Mouse (Mus musculus) regulatory T cell (primary cell): ENCODE measurements around the gene Stpg3.

Experiments used
- in situ Hi-C: fragments of 300-600 bp; cut with MboI, MseI; formaldehyde crosslinking; loops from one replicate; pipeline ENCODE4 v1.15.1; 2025; ENCODE audit warnings: high pct_unique_total_duplicates

Gene Stpg3

DNA sequence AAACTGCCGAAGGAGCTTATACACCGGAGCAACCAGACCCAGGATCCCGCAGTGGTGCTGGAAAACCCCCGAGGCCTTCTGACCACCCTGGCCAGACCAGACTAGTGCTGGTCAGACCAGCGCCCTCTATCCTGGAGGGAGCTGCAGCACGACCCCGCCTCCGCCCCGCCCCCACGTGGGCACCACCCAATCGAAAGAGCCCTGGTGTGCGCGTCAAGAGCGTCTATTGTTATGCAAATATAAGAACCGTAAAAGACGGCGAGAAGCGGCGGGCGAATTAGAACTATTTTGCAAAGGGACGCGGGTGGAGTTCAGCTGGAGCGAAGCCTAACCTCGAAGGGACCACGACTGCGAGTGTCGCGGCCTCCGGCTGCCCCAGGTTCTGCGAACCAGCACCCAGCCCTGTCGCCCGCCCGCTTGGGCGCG, 33.9 kb downstream of the Stpg3 start, which contains the start of gene Nrarp:
TSS of gene Nrarp (plus strand) at position 281 of the 426 bp plus-strand sequence.
- in situ Hi-C loops: no loop called here

DNA sequence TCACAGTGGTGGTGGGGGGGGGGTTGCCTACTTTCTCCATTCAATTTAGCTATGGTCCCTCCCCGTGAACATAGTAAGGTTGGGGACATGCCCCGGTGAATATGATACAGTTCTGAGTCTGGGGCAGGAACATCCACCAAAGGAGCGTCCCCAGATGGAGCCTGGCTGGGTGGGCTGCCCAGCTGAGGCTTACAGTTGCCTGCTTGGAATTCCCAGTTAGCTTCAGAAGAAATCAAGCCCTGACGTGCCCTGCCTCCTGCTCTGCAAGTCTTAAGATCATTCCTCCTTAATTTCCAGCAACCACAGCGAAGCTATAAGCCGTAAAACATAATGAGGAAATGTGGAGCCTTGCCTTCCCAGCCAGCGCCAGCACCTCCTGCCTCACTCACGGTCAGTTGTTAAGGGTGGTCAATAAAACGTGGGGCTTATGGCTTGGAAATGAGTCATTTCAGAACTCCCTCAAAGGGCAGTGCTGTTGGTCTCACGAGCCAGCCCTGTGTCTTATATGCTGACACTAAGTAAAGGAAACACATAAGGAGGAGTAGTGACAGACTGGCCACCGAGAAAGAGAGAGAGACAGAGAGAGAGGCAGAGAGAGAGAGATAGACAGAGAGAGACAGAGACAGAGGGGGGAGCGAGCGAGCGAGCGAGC, 34.7 kb downstream of the Stpg3 start:
- in situ Hi-C loops: no loop called here

DNA sequence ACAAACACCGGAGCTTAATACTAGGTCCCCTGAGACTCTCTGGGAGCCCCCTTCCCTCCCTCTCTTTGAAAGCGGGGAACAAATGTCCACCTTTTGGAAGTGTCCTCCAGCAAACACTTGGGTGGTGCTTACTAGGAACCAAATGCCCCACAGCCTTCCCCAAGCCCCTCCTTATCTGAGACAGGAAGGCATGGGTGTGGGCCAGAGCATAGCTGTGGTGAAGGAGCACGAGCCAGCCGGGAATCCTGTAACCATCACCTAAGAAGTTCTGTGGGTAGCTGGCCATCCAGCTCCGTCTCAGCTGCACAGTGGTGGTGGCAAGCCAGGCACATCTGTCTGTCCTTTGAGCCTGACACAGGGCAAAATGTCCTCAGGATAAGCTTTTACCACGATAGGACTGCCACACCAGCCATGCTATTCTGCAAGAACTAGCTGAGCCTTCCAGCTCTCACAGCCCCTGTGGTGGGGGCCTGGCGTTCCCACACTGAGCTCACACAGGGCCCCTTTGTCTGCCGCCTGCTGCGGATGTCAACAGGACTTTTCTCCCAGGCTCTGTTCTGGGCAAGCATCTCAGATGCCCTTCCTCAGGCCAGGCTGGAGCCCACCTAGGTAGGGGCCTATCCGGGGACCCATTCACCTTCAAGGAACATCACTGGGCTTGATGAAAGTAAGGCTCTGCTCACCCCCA, 36.0 kb downstream of the Stpg3 start:
- in situ Hi-C loops: no loop called here

DNA sequence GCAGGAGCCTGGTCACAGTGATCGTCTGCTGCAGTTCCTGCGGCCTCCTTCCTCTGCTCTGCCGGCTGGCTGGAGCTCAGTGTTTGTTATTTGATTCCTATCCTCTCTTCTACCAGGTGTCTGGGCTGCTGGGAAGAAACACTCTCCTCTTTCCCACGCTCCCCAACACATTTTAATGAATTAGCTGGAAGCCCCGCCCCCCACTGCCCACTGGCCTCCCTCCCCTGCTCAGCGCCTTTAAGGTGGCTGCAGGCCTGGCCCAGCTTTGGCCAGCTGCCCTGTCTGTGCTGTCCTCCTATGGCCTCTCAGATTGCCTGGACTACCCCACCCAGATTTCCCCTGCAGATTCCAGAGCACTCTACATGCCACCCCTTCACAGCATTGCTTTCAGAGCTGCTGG, 36.8 kb downstream of the Stpg3 start:
- in situ Hi-C loops: no loop called here

DNA sequence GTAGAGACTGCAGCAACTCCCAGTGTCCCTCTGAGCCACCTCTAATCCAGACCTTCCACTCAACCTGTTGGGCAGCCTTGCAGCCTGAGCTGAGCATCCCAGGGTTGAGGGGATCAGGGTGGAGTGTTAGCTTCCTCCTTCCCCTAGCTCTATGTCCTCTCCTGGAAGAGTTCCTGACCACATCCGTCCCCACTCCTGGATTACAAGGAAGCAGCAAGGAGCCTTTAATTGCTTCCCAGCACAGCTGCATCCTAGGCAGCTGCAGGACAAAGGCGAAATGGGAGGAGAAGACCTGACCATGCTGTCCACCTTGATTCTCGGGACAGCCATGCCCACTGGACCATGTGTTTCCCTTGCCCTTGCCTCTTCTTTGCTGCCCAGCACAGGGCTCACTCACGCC, 37.4 kb downstream of the Stpg3 start:
- in situ Hi-C loops: no loop called here

DNA sequence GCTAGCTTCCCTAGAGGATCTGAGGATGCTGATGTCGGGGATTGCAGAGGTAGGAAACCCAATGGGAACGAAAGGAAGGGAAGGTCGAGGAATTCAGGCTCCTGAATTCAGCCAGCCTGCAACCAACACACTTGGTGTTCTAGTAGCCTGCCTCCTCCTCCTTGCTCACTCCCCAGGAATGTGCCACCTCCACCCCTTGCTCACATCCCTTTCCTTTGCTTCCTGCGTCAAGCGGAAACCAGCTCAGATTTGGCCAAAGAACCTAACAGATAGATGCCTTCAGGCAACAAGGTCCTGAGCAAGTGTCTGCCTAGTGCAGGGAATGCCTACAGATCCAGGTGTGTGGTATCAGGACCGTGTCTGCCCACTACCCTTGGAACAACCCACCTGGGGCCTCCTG, 37.9 kb downstream of the Stpg3 start:
- in situ Hi-C loops: no loop called here

DNA sequence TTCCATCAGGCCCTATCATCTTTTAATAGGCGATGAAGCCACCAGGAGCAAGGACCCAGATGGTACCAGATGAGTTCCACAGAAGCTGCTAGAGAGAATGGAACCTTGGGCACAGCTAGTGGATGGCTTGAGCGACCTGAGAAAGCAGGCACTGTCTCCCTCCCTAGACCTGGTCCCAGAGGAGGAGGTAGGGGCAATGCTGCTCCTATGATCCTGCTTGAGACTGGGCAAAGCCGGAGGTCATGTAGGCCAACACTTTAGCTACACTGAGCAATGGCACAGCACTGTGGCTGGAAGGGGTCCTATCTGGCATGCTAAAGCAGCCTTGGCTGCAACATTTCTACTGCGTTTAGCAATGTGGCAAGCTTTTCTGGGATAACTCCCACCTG, 38.8 kb downstream of the Stpg3 start:
- in situ Hi-C loops: no loop called here

DNA sequence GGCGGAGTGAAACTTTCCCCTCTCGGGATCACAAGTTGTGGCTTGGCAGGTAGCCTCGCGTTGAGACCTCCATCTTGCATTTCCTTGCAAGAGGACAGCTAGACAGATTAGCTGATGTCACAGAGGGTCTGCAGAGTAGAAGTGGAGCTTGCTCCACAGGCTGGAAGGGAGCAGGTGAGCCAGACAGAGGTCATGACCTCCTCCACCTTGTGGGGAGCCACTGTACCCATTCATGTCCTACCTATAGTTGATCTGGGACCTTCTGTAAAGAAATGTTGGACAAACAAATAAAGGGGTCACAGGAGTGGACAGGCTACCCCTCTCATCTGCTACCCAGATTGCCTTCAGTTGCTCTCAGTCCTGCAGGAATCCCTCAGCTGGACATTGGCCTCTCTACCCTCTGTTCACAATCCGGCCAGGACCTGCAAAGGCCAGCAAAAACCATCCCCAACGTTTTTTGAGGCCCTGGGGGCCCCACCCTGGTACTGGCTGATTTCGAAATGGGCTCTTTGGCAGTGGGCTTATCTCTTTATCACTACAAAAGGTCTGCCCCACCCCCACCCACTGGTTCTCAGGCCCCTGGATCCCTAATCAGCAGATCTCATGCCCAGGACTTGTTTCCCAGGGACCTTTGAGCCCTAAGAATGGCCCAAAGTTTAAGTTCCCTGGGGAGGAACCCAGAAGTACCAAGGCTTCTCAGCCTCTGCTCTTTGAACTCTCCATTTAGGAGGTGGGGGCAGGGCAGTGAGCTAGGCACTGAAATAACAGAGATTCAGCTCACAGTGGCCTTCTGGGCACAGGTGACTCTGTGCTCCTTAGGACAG, 39.4 kb downstream of the Stpg3 start:
- in situ Hi-C loops: no loop called here

DNA sequence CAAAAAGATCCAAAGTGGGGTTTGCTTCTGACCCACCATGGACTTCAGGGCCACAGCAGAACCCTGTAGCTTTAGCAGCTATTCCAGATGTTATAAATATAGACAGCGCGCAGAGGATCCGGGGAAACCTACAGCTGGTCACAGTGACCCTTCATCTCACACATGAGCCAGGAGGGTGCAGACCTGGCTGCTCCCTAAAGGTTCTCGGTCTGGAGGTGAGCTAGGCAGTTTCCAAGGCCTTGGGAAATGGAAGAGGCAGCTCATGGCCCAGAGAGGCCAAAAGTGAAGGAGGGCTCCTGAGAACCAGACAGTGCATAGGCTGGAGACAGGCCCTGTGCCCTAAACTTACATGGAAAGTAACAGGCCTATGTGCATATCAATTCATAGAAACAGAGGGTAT, 40.6 kb downstream of the Stpg3 start:
- in situ Hi-C loops: no loop called here

DNA sequence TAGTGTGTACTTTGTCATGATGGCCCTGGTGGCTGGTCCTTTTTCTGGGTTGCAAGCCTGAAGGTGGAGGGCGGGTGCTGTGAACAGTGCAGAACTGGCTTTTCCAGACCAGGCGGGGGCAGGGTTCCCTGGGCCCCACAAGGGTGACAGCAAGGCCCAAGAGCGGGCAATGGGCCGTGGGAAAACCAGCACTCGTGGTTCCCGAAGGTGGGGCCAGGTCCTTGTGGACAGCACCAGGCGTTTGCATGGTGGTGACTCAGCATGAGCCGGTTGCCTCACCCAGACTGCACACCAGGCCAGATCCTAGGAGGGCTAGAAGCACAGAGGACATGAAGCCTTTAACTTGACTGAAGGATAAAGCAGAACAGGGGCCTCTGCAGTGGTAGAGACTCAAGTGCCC, 41.8 kb downstream of the Stpg3 start:
- in situ Hi-C loops: no loop called here

DNA sequence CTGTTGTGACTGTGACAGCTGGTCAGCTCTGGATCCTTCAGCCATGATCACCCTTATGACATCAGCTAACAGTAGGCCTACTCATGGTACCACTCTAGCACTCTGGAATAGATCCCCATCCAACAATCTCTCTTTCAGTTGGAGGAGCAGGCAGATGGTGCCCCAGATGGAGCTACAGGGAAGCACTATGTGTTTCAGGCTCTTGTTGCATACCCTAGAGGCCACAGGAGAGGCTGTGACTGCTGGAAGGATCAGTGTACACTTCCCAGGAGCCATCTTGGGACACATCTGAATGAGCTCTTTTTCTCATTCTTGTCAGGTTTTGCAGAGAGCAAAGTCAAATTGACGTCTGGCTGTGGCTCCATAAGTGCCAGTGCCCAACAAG, 42.7 kb downstream of the Stpg3 start:
- in situ Hi-C loops: no loop called here

DNA sequence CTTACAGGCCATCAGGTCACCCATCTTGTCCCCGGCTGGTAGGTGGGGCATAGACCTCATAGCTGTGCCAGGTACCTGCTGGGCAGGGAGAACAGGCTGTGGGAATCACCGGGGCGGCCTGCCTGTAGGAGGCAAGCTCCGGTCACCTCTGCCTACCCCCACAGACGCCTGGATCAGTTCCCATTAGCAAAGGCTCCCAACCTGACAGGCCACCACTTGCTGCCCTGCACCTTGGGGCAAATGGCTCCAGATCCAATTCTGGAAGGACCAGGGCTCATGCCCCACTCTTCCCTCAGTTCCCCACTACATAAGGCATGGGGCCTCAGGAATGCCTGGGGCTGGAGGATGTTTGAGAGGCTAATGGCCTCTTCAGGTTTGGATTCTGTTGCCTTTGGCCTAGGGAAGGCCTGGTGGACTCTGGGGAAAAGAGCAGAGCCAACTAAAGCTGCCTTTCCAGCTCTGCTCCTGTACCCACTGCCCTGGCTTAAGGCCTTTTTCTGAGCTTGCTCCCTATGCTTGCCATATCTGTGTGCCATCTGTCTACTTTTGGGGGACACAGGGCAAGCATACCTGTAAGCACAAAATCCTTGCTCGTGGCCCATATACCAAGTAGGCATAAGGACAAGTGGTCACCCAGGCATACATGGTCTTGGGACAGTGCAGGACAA, 43.2 kb downstream of the Stpg3 start:
- in situ Hi-C loops: no loop called here

DNA sequence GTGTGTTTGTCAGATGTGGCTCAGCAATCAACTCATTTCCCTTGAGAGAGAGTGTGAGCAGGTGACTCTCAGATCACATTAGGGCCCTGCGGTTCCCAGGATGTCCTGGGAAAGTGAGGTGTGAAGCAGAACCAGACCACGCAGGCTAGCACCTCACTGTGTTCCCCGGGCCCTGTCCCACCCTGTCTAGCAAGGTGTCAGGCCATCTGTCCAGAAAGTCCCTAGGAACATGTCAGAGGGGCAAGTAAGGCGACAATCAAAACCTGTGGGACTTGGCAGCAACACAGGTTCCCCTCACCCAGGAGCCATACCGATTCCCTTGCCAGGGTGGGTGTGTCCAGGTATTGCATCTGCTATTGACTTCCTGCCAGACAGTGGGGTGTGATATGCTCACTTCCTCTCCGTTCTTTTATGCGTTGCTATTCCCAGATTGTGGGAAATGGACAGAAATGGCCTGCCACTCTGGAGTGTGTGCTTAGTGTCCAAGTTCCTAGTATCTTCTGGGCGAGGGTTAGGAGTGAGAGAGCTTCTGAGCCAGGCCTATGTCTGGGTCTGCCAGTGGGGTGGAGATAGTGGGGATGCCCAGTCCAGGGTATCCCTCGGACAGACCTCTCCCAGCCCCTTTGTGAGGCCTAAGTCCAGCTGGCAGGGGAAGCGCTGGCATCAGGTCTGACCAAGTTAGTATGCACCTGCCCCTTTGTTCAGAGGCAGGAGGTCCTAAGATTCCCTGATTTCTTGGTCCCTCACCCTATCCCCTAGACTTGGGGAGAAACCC, 43.9 kb downstream of the Stpg3 start:
- in situ Hi-C loops: no loop called here

DNA sequence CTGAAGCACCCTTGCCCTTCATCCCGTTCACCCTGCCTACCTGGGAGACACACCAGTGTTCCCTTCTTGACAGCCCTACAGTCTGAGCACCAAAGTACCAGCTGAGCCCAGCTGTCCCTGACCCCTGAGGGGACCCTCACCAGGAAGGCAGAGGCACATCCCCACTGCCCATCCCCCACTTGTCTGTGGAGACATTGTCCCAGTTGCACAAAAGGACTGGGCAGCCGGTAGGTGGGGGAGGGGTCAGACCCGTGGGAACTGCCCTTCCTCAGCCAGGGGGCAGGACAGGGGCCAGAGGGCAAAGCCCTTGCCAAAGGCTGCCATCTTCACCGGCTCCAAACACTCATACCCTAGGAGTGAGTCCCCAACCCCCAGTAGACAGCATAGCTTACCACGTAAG, 44.7 kb downstream of the Stpg3 start:
- in situ Hi-C loops: no loop called here

DNA sequence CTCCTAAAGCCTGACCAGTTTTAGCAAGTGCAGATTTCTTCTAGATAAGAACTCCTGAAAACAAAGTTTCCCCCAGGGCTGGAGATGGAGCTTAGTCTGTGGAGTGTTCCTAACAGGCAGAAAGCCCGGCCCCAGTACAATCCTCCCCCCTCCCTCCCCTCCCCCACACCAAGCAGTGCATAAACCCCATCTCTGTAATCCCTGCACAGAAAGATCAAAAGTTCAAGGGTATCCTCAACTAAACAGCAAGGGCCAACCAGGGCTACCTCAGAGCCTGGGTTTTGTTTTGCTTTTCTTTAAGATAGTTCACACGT, 45.8 kb downstream of the Stpg3 start:
- in situ Hi-C loops: no loop called here

DNA sequence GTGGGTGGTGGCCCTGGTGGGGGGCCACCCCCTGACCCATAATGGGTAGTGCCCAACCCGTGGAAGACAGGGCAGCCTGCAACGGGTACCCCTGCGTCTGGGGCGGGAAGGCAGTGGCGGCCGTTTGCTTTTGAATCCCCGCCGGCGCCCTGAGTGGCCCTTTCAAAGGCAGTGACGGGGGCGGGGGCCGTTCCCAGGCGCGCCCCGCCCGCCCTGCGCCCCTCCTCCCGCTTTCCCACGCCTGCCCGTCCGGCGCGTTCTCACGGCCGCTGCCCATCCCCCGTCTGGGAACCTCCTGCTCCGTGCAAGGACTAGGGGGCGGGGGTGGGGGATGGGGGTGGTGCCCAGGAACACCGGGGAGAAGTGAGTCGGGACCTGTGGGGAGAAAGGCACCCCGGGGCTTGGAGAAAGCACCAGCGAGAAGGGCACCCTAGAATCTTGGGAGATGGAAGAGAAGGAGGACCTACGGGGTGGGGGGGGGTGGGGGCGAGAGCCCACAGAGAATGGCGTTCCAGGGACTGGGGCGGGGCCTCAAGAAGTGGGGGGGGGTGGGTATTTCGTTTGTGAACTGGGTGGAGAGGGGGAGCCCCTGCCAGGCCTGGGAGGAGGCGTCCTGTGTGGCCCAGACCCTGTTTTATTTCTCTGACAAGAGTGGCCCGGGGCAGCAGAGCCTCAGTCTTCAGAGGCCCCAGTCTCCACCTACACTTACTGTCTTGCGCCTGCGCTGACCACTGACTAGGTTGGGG, 46.3 kb downstream of the Stpg3 start:
- in situ Hi-C loops: no loop called here

DNA sequence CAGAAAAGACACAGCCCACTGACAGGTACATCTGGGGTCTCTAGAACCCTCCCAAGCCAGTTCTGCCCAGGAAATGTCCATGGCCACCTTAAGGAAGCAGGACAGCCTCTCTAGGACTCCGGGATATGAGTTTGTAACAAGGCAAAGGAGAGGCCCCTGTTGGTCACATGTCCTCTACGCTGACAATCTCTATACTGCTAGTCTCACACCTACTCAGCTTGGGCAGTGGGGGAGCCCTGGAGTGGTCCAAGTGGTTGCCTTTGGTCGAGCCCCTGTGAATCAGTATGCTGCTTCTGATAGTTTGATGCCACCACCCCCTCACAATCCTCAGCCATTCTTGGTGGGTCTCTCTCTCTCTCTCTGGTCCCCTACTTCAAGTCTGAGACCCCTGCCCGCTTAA, 47.0 kb downstream of the Stpg3 start:
- in situ Hi-C loops: no loop called here
